Mouse (Mus musculus) lung, adult 2 months (tissue): ENCODE data around the gene Cphx3. TPM values are rescaled to one million over a fixed set of nuclear protein-coding genes. Genes with fewer than 3 reads are reported as not detected.
"Not testable (repeated sequence)": the region's sequence is repeated elsewhere in the genome, so short reads cannot be mapped to it uniquely, and the experiment has no call there.

Source experiments
- DNase-seq: peaks from one replicate; pipeline ENCODE4 v3.0.0; 2022
- H3K4me1 ChIP-seq: fragments of 200-500 bp; 2 replicates; pipeline ENCODE4 v1.6.1; 2011; ENCODE audit warnings: low read length; ENCODE audit not compliant: control insufficient read depth, insufficient read depth
- H3K4me3 ChIP-seq: fragments of 200-500 bp; replicated peaks from 2 replicates; pipeline ENCODE3; 2011; ENCODE audit warnings: low read depth, mild to moderate bottlenecking, control low read depth, low read length; ENCODE audit errors: extremely low read depth
- WGBS: fragments of 180-500 bp; shearing (Covaris S2); methylation state at CpG from one replicate; pipeline ENCODE4 v1.1.7; 2018; 5-methylcytosine and 5-hydroxymethylcytosine counted together
- polyA plus RNA-seq: library from polyadenylated mRNA; depleted of rRNA; stranded (reverse); fragments of >200 nt; gene quantifications from 2 replicates; pipeline ENCODE4 v1.2.3, GENCODE M21; 2012; rRNA removed

The Cphx3 gene
- not detected in 2 replicates for polyA plus RNA-seq

DNA sequence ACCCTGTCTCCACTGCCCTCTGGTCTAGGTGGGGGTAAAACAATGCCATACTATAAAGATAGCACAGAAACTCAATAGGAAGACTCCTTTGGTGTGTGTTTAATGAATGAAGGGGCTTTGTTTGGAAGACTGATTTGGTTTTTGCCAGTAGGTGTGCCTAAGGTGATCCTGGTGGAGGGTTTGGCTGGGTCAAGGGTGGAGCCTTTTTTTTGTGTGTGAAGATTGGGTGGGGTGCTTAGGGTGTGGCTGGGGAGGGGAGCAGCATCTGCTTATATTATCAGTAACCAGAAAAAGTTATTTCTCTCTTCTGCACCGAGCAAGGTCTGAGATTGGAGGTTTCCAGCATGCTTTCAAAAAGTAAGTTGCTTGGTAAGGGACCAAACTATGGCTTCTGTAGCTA lies at the start of gene Cphx3:
Gene Cphx3 (plus strand): TSS at position 301 of the 400 bp plus-strand sequence.
- WGBS, result no CpG with 5 or more reads among the region's 1 CpGs
- DNase-seq, H3K4me3 ChIP-seq, H3K4me1 ChIP-seq: not testable (repeated sequence)

DNA sequence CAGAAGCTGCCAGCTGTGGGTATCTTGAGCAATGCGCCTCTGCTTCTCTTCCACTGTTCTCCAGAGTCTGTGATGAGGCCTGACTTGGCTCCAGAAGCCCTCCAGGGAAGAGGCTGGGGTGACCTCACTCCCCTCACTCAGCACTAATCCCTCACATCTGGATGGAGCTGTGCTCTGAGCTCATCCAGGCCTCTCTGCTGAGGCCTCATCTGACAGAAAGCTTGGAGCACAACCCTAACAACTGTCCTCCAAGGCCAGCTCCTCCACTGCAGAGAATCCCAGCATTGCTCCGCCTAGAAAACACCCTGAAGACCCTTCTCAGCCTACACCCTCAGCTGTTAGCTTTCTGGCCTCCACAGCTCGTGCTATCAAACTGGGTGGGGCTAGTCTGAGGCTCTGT lies 47.7 kb upstream of the Cphx3 start:
- not testable (repeated sequence) for H3K4me1 ChIP-seq, DNase-seq, H3K4me3 ChIP-seq
- WGBS, result no CpG with 5 or more reads among the region's 3 CpGs

DNA sequence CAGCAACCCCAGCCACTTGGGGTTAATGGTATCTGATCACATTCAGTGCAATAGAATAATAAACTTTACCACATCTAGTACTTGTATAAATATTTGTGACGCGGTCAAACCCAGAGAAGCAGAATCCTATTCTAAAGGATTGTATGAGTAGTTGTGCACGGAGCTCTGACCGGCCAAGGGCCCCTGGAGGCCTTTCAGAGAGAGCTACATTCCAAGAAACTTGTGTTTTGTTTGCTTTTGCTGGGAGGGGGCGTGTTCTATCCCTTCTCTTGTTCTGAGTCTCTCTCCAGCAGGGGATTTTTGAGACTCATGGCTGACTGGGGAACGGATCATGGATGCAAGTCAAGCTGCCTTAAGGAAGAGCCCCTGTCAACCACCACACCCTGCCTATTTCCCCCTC lies 46.7 kb upstream of the Cphx3 start:
- WGBS, result no CpG with 5 or more reads among the region's 6 CpGs
- H3K4me1 ChIP-seq, DNase-seq, H3K4me3 ChIP-seq: not testable (repeated sequence)

DNA sequence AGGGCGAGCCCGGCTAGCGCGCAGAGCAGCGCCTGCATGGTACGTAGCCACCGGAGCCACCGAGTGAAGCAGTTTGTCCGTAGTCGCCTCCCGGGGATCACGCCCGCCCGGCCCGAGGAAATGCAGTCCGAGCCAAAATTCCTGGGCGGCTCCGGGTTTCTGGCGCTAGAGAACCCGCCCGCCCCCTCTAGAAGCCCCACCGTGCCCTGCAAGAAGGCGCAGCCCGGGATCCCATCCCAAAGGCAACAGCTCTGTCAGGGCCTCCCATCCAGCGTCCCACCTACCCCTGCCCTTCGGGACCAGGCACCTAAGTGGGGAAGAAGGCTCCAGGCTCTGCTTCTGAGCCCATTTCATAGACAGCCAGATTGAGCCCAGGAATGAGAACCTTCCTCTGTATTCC lies 39.5 kb upstream of the Cphx3 start, which contains the start of gene Gm9780:
Gene Gm9780 (minus strand): TSS at position 101 of the 400 bp plus-strand sequence.
- WGBS, result no CpG with 5 or more reads among the region's 26 CpGs
- DNase-seq, H3K4me1 ChIP-seq, H3K4me3 ChIP-seq: not testable (repeated sequence)

DNA sequence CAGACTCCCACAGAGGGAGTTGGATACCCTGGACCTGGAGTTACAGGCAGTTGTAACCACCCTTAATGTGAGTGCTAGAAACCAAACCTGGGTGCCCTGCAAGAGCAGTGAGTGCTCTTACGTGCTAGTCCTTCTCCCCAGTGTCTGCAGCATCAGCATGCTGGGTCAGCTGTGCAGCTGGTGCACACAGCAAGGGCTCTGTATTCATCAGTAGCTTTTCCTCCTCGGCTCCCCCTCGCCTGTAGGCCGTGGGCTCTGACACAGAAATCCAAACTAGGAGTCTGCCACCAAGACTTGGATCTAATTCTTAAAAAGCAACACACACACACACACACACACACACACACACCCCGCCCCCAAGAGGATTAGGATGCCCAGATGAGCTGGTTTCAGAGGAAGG lies 37.1 kb upstream of the Cphx3 start:
- DNase-seq, H3K4me3 ChIP-seq, H3K4me1 ChIP-seq: not testable (repeated sequence)
- no CpG with 5 or more reads among the region's 5 CpGs for WGBS

DNA sequence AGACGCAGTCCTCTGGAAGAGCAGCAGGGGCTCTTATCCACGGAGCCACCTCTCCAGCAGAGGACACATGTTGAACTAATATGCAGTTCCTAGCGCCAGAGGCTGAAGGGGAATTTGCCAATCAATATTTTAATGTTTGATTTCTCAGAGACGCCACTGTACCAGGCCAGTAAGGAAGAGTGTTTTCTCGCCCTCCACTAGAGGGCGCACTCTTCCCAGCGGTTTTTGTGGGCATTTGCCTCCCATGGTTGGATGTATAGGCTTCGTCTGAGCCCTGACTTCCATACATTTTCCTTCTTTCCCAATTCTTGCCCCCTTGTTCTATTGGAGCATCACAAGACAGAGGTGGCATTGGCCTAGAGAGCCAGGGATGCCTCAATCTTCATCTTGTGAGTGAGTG lies 35.1 kb upstream of the Cphx3 start:
- H3K4me3 ChIP-seq, H3K4me1 ChIP-seq, DNase-seq: not testable (repeated sequence)
- WGBS, result no CpG with 5 or more reads among the region's 8 CpGs

DNA sequence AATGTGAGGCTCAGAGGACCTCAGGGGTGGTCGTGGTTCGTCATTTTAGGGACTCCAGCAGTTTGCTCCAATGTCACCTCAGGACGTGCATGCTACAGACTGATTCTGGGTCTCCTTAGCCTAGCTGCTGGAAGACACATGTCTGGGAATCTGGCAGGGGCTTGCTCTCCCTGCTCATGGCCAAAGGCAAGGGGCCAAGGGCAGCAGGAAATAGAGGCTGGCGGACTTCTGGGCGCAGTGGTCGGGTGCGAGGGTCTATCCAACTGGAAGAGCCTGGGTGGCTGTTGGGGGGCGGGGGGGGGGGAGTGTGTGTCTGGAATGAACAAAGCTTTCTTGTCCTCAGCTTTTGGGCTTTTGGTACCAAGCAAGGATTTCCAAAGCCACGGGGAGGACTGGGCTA lies 33.3 kb upstream of the Cphx3 start:
- not testable (repeated sequence) for H3K4me1 ChIP-seq, H3K4me3 ChIP-seq, DNase-seq
- no CpG with 5 or more reads among the region's 9 CpGs for WGBS

DNA sequence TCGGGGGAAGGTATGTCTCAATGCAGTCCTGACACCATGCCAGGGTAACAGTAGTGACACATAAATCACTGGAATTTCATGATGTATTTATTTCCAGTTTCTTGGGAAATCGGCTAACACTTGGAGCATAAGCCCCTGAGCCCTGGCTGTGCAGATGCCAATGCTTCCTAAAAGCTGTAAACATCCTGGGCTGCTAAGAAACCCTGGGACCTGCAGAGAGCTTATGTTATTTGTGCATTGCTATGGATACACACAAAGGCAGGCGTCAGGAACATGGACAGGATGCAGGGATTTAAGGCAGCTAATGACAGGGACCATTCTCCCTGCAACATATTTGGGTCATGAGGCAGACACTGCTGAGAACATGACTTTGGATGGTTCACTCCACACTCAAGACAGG lies 23.9 kb upstream of the Cphx3 start:
- not testable (repeated sequence) for H3K4me1 ChIP-seq, DNase-seq, H3K4me3 ChIP-seq
- no CpG with 5 or more reads among the region's 3 CpGs for WGBS

DNA sequence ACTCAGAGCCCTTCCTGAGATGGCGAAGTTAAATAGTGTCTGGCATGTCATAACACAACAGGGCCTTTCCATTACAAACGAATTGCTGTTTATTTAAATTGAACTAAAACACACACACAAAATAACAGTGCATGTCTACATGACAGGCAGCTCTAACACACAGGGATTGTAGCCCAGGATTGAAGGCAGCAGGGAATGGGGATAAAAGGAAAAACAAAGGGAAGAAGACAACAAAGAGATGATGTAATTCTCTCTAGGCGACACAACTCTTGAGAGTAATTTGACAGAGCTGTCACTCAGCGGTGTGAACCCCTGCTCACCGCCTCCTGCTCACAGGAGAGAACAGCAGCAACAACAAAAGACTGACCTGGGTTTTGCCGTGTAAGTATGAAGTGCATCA lies 22.7 kb upstream of the Cphx3 start:
- not testable (repeated sequence) for H3K4me1 ChIP-seq, DNase-seq, H3K4me3 ChIP-seq
- WGBS, result no CpG with 5 or more reads among the region's 6 CpGs

DNA sequence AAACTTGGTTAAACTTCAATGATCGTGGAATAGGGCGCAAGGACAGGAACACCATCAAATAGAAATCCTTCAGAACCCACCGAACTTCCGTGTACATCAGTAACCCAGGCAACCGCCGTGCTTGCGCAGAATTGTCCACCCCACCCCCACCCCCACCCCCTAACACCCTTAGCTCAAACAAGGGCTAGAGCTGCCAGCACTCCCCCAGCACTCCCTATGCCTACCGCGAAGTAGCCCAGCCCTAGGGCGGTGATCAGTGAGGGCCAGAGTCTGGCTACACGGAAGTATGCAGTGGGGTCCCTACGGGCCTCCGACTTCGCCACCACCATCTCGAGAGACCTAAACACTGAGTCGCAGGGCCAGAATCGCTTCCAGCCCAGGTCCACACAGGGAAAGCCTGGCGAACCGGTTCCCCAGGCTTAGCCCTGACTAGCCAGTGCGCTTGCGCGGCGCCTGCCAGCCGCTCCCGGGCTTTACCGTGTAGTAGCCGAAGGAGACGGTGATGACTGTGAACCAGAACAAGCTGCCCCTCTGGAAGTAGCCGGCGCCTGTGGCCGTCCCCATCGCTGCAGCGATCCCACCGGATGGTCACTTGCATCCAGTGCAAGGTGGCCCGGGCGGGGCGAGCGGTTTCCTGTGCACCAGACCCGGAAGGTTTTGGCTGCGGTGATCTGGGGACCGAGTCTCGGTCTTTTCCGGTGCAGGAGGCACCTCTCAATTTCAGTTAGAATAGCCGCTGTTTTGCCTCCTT lies 15.3 kb upstream of the Cphx3 start:
- H3K4me1 ChIP-seq, H3K4me3 ChIP-seq, DNase-seq: not testable (repeated sequence)
- no CpG with 5 or more reads among the region's 44 CpGs for WGBS

DNA sequence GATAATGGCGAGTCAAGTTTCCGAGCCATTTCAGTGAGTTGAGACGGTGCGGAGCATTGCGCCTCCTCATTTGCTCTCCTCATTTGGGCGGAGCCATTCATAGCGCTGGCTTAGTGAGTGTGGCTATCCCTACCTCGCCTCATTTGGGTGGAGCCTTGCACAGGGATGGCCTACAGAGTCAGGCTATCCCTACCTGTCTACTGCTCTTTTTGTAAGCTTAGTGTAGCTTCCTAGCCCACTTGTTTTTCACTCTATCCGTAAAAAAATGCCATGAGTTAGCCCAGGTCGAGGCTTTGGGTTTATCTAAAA lies 14.8 kb upstream of the Cphx3 start, which contains the start of gene Tmem254c:
Gene Tmem254c (minus strand): TSS at position 31 of the 309 bp plus-strand sequence.
- not testable (repeated sequence) for DNase-seq, H3K4me1 ChIP-seq, H3K4me3 ChIP-seq
- no CpG with 5 or more reads among the region's 10 CpGs for WGBS

DNA sequence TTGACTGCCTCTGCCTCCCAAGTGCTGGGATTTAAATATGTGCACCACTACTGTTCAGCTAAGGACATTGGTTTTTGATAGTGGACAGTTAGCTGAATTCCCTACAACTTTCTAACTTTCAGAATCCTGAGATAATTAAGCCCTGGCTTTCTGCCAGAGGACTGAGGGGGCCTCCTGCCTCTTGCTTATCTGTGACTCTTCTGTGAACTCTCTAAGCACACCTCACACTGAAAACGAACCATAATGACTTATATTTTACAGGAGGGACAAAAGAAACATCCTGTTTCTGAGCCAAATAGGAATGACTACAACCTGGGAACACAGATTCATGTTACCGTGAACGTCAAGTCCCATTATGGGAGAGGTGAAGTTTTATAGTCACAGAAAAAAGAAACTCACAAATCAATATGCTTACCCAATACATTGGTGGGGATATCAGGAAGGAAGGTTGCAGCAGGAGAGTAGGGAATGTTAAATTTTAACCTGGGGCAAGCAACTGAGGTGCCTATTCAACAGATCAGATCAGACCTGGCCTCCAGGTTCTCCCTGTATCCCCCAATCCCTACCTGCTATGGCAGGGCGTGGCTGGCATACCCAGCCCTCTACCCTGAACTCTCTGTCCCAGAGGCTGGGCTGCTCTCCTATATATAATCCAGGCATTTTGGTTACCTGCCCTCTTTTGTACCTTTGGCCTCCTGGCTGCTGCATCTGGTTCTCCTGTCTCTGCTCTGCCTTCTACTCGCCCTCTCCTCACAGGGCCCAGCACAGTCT lies 5.3 kb upstream of the Cphx3 start:
- H3K4me3 ChIP-seq, DNase-seq, H3K4me1 ChIP-seq: not testable (repeated sequence)
- no CpG with 5 or more reads among the region's 5 CpGs for WGBS

DNA sequence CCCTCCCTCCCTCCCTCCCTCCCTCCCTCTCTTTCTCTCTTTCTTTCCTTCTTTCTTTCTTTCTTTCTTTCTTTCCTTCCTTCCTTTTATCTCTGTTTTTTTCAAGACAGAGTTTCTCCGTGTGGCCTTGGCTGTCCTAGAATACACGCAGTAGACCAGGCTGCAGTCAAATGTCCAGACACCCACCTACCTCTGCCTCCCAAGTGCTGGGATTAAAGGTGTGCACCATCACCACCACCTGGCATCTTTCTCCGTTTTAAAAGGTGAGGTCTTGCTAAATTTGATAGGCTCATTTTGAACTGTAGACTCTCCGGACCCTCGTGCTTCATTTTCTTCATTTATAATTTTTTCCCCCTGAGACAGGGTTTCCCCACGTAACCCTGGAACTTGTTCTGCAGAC lies 881 bp upstream of the Cphx3 start, which contains the start of gene Cphx2:
Gene Cphx2 (plus strand): TSS at position 301 of the 400 bp plus-strand sequence.
- not testable (repeated sequence) for DNase-seq, H3K4me1 ChIP-seq, H3K4me3 ChIP-seq
- WGBS, result no CpG with 5 or more reads among the region's 6 CpGs

DNA sequence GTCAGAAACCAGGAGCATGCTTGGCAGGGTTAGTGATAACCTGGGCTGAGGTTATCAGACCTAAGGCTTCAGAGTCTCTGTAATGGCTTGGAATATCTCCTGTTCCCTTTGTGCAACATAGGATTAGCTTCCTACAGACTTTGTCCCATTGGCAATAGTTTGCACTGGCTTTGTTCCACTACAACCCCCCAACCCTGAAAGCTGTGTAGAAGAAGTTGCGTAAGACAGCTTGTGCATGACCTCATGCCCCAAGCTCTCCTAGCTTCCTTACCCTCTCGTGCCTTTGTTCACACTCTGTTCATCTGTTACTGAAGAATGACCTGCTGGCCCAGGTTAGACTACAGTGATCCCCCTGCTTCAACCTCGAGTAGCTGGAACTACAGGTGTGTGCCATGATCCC lies 15.5 kb downstream of the Cphx3 start:
- no CpG with 5 or more reads among the region's 3 CpGs for WGBS
- H3K4me1 ChIP-seq, H3K4me3 ChIP-seq, DNase-seq: not testable (repeated sequence)

DNA sequence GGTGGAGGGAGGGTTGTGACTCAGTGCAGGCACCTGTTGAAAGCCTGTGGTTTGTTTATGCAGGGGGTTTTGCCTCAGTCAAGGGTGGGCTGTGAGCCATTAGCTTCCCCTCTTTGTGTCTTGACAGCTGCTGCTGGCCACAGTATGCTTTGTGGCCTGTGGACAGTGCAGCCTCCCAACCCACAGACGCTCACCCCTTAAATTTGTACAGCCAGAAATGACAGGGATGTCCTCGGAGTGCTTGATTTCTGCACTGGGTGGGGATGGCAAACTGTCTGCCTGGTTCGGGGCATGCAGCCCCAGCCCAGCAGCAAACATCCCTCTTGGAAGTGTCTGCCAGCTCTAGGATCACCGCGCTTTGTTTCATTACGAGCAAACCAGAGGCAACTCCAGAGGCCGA lies 36.1 kb downstream of the Cphx3 start, which contains the start of gene Duxbl2:
Gene Duxbl2 (plus strand): TSS at position 200 of the 400 bp plus-strand sequence.
- DNase-seq, H3K4me1 ChIP-seq, H3K4me3 ChIP-seq: not testable (repeated sequence)
- WGBS, result no CpG with 5 or more reads among the region's 7 CpGs
